Mouse (Mus musculus) myocyte (in vitro differentiated cells): Measurements from ENCODE around the gene Efcc1. TPM values are rescaled to one million over a fixed set of nuclear protein-coding genes. Genes with fewer than 3 reads are reported as not detected.

ENCODE experiments used
- H3K27me3 ChIP-seq: one replicate; pipeline ENCODE4 v1.6.1; 2011; ENCODE audit not compliant: control insufficient read depth, insufficient read depth, insufficient read length
- H3K36me3 ChIP-seq: one replicate; pipeline ENCODE4 v1.6.1; 2011; ENCODE audit not compliant: control insufficient read depth, insufficient read depth
- H3K4me2 ChIP-seq: one replicate; pipeline ENCODE4 v1.6.1; 2011; ENCODE audit warnings: low read depth, control low read depth
- H3K4me3 ChIP-seq: one replicate; pipeline ENCODE4 v1.5.1; 2011; ENCODE audit warnings: mild to moderate bottlenecking, control low read depth, moderate library complexity
- H3K79me2 ChIP-seq: one replicate; pipeline ENCODE4 v1.6.1; 2011; ENCODE audit not compliant: control insufficient read depth, insufficient read depth
- H3ac ChIP-seq: one replicate; pipeline ENCODE4 v1.6.1; 2011; ENCODE audit not compliant: control insufficient read depth, insufficient read length
- CEBPB ChIP-seq: IDR thresholded peaks from 2 replicates; pipeline ENCODE4 v1.6.1; 2011; ENCODE audit warnings: mild to moderate bottlenecking, moderate library complexity; ENCODE audit not compliant: poor library complexity, insufficient read depth, severe bottlenecking
- E2F4 ChIP-seq: IDR thresholded peaks from one replicate; pipeline ENCODE4 v1.6.1; 2011; ENCODE audit warnings: mild to moderate bottlenecking, control low read depth, moderate library complexity; ENCODE audit not compliant: insufficient read depth
- MAX ChIP-seq: IDR thresholded peaks from one replicate; pipeline ENCODE4 v1.6.1; 2011; ENCODE audit warnings: low read depth, mild to moderate bottlenecking, control low read depth
- MYOD1 ChIP-seq, 3 experiments: IDR thresholded peaks; one replicate each; pipeline ENCODE4 v1.6.1; 2011; ENCODE audit warnings: control low read depth in 2 of 3, low read depth in 2 of 3, mild to moderate bottlenecking in 2 of 3, moderate library complexity in 1 of 3; ENCODE audit not compliant: insufficient read length in 2 of 3, control insufficient read depth in 1 of 3
- MYOG ChIP-seq, 3 experiments: IDR thresholded peaks; one replicate each; pipeline ENCODE4 v1.6.1; 2011; ENCODE audit warnings: control low read depth in 2 of 3, low read depth in 2 of 3, mild to moderate bottlenecking in 2 of 3; ENCODE audit not compliant: insufficient read length in 2 of 3, control insufficient read depth in 1 of 3, insufficient read depth in 1 of 3
- POLR2A ChIP-seq: IDR thresholded peaks from one replicate; pipeline ENCODE4 v1.6.1; 2011; ENCODE audit warnings: low read depth, mild to moderate bottlenecking, control low read depth, moderate library complexity; ENCODE audit not compliant: insufficient read length
- POLR2AphosphoS2 ChIP-seq: IDR thresholded peaks from one replicate; pipeline ENCODE4 v1.6.1; 2011; ENCODE audit warnings: low read depth, control low read depth; ENCODE audit not compliant: insufficient read length
- REST ChIP-seq: IDR thresholded peaks from one replicate; pipeline ENCODE4 v1.6.1; 2011; ENCODE audit warnings: mild to moderate bottlenecking, control low read depth, moderate library complexity; ENCODE audit not compliant: insufficient read depth, insufficient read length
- SRF ChIP-seq: IDR thresholded peaks from one replicate; pipeline ENCODE4 v1.6.1; 2011; ENCODE audit warnings: low read depth; ENCODE audit not compliant: control insufficient read depth, insufficient read length
- TCF12 ChIP-seq: IDR thresholded peaks from one replicate; pipeline ENCODE4 v1.6.1; 2011; ENCODE audit warnings: mild to moderate bottlenecking, control low read depth; ENCODE audit not compliant: poor library complexity, insufficient read depth, severe bottlenecking
- TCF3 ChIP-seq: IDR thresholded peaks from one replicate; pipeline ENCODE4 v1.6.1; 2011; ENCODE audit warnings: low read depth, control low read depth; ENCODE audit not compliant: insufficient read length
- USF1 ChIP-seq: IDR thresholded peaks from one replicate; pipeline ENCODE4 v1.6.1; 2011; ENCODE audit warnings: low read depth, mild to moderate bottlenecking, control low read depth, moderate library complexity
- polyA plus RNA-seq: library from polyadenylated mRNA; unstranded; fragments of >200 nt; fragmentation: generic; extraction: Trizol; gene quantifications from one replicate; pipeline ENCODE4 v1.2.1, GENCODE M21; 2012; ENCODE audit warnings: missing spikeins

Gene Efcc1
- polyA plus RNA-seq, 1 experiment = 0.04 TPM

DNA sequence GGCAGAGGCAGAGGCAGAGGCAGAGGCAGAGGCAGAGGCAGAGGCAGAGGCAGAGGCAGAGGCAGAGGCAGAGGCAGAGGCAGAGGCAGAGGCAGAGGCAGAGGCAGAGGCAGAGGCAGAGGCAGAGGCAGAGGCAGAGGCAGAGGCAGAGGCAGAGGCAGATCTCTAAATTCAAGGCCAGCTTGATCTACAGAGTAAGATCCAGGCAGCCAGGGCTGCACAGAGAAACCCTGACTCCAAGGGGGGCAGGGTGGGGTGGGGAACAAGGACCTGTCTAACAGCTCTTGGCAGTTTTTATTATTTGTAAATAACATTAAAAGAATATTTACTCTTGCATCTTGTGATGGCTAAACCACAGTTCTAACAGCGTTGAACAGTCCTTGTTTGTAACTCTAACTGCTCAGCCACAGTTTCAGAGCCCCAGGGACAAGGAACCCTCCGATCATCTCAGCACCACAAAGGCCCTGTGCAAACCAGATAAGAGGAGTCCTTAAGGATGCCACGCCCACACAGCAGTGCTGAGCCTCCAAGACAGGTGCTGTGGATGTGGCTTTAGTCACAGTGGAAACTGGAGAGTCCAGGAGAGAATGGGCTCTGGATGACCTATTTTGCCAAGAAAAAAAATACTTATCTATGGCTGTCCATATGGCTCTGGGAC is 45.0 kb downstream of the Efcc1 start:
- Histone ChIP-seq H3K4me2 (no peak overlapping the region), H3K27me3 (no peaks in the 10 kb centered on the region), H3ac (no peak overlapping the region), H3K36me3 (no peaks in the 10 kb centered on the region), H3K79me2 (no peaks in the 10 kb centered on the region), H3K4me3 (no peak overlapping the region)
- TF ChIP-seq MYOG (IDR thresholded peaks at IDR 0.05; ENCODE audit: control insufficient read depth in 1 of 3, insufficient read depth in 1 of 3, insufficient read length in 2 of 3, low read depth in 2 of 3) (peak in 1 of 3 experiments; percentile 57), TCF12 (no peak), MYOD1 (IDR thresholded peaks at IDR 0.05; ENCODE audit: control insufficient read depth in 1 of 3, insufficient read length in 2 of 3, low read depth in 2 of 3) (peak in 2 of 3 experiments; percentile 75 to 77)

DNA sequence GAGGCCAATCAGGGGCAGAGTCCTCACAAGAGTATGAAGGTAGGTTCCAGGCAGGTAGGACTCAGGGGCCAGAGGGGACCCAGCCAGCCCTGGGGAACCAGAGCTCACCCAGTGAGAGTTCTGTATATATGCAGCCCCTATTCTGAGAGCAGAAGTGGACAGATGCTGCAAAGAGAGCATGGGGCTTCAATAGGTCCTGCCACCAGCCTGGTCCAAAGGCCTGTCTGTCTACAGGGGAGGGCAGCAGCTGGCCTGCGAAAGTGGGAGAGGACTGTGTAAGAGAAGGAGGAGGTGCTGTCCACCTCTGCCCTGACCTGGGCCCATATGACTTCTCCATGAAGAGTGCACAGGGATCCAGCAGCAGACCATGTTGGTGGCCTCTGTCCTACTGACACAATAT is 46.0 kb downstream of the Efcc1 start:
- no peak overlapping the region for H3K4me2 ChIP-seq
- TF ChIP-seq POLR2A (no peak), MYOG (IDR thresholded peaks at IDR 0.05; ENCODE audit: control insufficient read depth in 1 of 3, insufficient read depth in 1 of 3, insufficient read length in 2 of 3, low read depth in 2 of 3) (no peak), TCF12 (no peak), USF1 (no peak), E2F4 (no peak), MYOD1 (IDR thresholded peaks at IDR 0.05; ENCODE audit: control insufficient read depth in 1 of 3, insufficient read length in 2 of 3, low read depth in 2 of 3) (no peak), SRF (no peak), TCF3 (no peak), MAX (no peak), POLR2AphosphoS2 (no peak), REST (no peak), CEBPB (no peak)
- H3K79me2 ChIP-seq = no peaks in the 10 kb centered on the region
- no peaks in the 10 kb centered on the region for H3K36me3 ChIP-seq
- no peaks in the 10 kb centered on the region for H3K27me3 ChIP-seq
- no peak overlapping the region for H3ac ChIP-seq
- H3K4me3 ChIP-seq = no peak overlapping the region

DNA sequence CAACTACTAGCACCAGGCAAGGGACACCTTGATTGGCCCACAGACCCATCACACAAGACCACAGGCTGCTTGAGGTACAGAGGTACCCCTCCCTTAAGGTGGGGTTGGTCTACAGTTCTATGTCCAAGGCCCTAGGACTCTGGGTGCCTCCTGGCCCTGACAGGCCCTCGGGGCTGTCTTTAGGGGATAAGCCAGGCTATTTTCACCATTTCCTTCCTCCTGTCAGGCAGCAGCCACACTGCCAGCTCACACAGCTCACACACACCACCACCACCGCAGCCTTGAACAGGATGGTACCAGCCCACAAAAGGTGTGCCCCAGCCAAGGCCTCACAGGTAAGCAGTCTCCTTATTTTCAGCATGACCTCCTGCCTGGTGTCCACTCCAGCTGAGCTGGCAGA is 47.2 kb downstream of the Efcc1 start, which contains the start of gene Gp9:
Gene Gp9, plus strand, starts transcription at position 231 of the 400 bp plus-strand sequence.
- Histone ChIP-seq H3K4me2 (no peak within 1 kb of the TSS), H3ac (no peak within 1 kb of the TSS), H3K27me3 (no peaks in the 10 kb centered on the region), H3K36me3 (no peaks in the 10 kb centered on the region), H3K4me3 (no peak within 1 kb of the TSS), H3K79me2 (no peaks in the 10 kb centered on the region)
- no peak for TF ChIP-seq USF1
- no peak for TF ChIP-seq SRF
- no peak for TF ChIP-seq CEBPB
- no peak for TF ChIP-seq MAX
- no peak for TF ChIP-seq TCF12
- TF ChIP-seq POLR2A = no peak
- no peak for TF ChIP-seq POLR2AphosphoS2
- TF ChIP-seq MYOG (IDR thresholded peaks at IDR 0.05; ENCODE audit: control insufficient read depth in 1 of 3, insufficient read depth in 1 of 3, insufficient read length in 2 of 3, low read depth in 2 of 3) = no peak
- no peak for TF ChIP-seq TCF3

DNA sequence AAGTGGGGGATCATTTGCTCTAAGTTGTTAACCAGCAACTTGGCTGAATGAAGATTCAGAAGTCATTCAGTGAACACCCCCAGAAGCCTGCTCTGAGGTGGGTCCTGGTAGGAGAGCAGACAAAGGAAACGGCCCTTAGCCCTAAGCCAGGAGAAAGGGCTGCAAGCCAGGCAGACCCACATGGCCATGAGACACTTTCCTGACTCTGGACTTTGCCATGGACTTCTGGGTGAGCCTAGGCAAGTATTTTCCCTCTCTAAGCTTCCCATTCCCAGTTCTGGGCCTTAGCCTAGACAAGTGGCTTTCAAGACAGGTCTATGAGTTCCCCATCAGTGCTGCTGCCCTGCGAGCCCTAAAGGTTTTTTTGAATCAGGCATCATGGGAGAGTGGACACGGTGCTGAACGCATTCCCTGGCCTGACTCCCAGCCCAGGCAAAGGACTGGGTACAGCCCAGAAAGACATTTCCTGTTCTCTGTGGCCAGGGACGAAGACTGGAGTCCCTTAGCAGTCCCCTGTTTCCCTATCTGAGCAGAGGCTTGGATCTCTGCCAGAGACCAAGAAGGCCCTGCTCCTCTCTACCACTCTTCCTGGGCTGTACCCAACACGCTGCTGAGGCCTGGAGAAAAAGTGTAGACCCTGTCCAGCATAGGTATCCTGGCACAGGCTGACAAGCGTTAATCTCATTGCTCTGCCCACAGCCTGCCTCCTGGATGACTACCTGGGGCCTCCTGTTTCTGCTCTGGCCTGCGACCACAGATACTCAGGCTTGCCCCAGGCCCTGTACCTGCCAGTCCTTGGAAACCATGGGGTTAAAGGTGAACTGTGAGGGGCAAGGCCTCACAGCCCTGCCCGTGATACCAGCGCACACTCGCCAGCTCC is 47.9 kb downstream of the Efcc1 start:
- H3ac ChIP-seq = no peak overlapping the region
- H3K27me3 ChIP-seq = no peaks in the 10 kb centered on the region
- no peak for TF ChIP-seq MYOG (IDR thresholded peaks at IDR 0.05; ENCODE audit: control insufficient read depth in 1 of 3, insufficient read depth in 1 of 3, insufficient read length in 2 of 3, low read depth in 2 of 3)
- TF ChIP-seq POLR2AphosphoS2 = no peak

More for the DNA sequence above, 47.9 kb downstream of the Efcc1 start:
- H3K79me2 ChIP-seq = no peaks in the 10 kb centered on the region
- H3K4me2 ChIP-seq = no peak overlapping the region
- no peaks in the 10 kb centered on the region for H3K36me3 ChIP-seq
- no peak overlapping the region for H3K4me3 ChIP-seq
